Mouse (Mus musculus): ENCODE measurements around the gene Gpatch4. TPM values are rescaled to one million over a fixed set of nuclear protein-coding genes. Genes with fewer than 3 reads are reported as not detected.

Gpatch4 gene
- total RNA-seq, 2 experiments from 2014 or later = 2.9 to 4.7 TPM

GRCm38 (mm10) chr3:88027434-88028186 is 15.3 kb upstream of the Gpatch4 start, which contains the start of gene Hapln2:
TSS of gene Hapln2 (minus strand) at chr3:88027583.
- no peak for ATAC-seq (replicated peaks; ENCODE audit: low FRiP score, poor library complexity, severe bottlenecking)

- ATAC-seq (replicated peaks; ENCODE audit: low FRiP score, poor library complexity, severe bottlenecking) = 0 out of 2 replicates have a peak, but pooled peaks have one; percentile 17
These were observed 12.1 kb upstream of the Gpatch4 start for GRCm38 (mm10) chr3:88030608-88031395.

DNA sequence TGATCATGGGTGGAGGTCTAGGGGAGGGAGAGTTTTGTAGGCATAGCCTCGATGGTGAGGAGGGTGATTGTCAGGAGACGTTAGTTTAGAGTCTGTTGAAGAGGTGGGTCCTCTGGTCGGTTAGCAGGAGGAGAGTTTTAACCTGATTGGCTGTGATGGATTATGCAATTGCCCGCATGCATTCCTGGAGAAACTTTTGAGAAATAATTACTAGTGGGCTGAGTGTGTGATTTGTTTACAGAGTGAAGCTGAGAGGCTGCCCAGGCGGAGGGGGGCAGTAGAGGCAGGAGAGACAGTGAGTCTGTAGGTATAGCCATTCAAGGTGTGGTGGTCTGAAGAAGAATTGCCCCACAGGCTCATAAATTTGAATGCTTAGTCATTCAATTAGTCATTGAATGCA is 9.4 kb upstream of the Gpatch4 start:
- ATAC-seq (replicated peaks; ENCODE audit: low FRiP score, poor library complexity, severe bottlenecking) = no peak

DNA sequence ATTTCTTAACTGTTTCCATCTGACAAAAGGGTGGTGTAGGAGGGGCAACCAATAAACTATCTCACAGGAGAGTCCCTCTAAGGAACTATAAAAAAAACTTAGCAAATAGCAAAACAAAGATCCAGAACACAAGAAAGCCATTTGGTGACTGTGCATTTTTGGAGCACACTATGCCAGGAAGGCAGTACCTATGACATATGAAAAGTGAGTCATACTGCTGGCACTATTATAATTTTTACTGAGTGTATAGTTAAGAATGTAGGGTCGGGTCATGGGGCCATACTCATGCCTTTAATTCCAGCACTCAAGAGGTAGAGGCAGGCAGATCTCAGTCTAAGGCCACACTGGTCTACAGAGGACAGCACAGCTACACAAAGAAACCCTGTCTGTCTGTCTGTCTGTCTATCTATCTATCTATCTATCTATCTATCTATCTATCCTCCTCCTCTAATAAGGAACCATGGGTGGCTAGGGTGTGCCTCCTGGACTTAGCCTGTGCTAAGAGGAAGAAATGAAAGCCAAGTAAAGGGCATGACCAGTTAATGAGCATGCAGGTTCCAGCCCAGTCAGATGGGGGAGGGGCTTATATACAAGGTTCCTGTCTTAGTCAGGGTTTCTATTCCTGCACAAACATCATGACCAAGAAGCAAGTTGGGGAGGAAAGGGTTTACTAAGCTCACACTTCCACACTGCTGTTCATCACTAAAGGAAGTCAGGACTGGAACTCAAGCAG is 7.2 kb upstream of the Gpatch4 start:
- ATAC-seq (replicated peaks; ENCODE audit: low FRiP score, poor library complexity, severe bottlenecking) = no peak

- ATAC-seq (replicated peaks; ENCODE audit: low FRiP score, poor library complexity, severe bottlenecking) = no peak
These were observed 6.6 kb downstream of the Gpatch4 start for GRCm38 (mm10) chr3:88049532-88049931.

DNA sequence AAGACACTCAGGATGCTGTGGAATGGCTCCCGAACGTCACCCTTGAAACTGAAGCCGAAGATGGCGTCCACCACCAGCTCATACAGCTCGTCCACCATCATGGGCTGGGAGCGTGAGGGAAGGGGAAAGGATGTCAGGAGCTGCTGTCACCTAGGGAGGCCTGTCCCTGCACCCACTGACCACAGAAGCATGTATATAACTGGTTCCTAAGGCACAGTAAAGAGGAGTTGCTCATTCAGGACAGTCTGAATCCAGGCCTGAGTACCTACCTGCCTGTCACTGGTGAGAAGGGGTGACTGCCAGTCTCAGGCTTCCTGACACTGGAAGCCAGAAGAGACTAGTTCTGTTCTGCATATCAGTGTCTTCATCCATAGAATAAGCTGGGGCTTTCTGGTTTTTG is 14.1 kb downstream of the Gpatch4 start:
- ATAC-seq (replicated peaks; ENCODE audit: low FRiP score, poor library complexity, severe bottlenecking) = no peak

GRCm38 (mm10) chr3:88057902-88058696 is 15.2 kb downstream of the Gpatch4 start, which contains the start of gene Naxe:
TSS of gene Naxe (minus strand) at chr3:88058495.
- peak; percentile 95 for ATAC-seq (replicated peaks; ENCODE audit: low FRiP score, poor library complexity, severe bottlenecking)

DNA sequence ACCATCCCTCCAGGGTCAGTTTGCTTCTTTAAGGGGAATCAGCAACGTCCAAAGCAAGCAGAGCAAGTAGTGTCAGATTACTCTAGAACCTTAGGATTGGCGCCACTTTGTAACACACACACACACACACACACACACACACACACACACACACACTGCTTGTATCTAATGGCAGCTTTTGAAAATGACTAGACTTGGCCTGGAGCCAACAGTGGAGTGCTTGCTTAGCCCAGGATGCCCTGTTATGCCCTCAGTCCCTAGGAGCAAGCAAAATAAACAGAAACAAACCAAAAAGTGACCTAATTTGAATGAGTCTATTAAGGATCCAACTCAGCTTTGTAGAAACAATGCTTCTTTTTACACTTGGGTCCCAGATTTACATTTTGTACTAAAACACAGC is 25.5 kb downstream of the Gpatch4 start:
- no peak for ATAC-seq (replicated peaks; ENCODE audit: low FRiP score, poor library complexity, severe bottlenecking)

GRCm38 (mm10) chr3:88071783-88072182 is 28.9 kb downstream of the Gpatch4 start:
- ATAC-seq (replicated peaks; ENCODE audit: low FRiP score, poor library complexity, severe bottlenecking) = peak; percentile 77

GRCm38 (mm10) chr3:88073631-88074030 is 30.7 kb downstream of the Gpatch4 start:
- ATAC-seq (replicated peaks; ENCODE audit: low FRiP score, poor library complexity, severe bottlenecking) = no peak

DNA sequence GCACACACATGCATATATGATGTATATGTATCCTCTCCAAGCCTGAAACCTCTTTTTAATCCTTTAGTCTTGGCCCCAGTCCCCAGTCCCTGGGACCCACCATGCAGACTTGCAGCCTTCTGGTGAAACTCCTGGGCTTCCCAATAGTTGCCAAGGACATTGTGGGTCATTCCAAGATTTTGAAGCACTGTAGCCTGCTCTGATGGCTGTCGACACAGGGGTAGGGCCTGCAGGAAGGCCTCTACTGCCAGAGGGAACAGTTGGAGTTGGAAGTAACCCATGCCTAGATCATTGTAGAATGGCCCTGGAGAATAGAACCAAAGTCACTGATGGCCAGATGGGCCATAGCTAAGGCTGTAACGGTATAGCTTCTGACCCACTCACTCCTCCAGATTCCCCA is 31.4 kb downstream of the Gpatch4 start:
- no peak for ATAC-seq (replicated peaks; ENCODE audit: low FRiP score, poor library complexity, severe bottlenecking)

- no peak for ATAC-seq (replicated peaks; ENCODE audit: low FRiP score, poor library complexity, severe bottlenecking)
These were observed 31.9 kb downstream of the Gpatch4 start for GRCm38 (mm10) chr3:88074766-88075165.

GRCm38 (mm10) chr3:88077441-88077840 is 34.5 kb downstream of the Gpatch4 start:
- no peak for ATAC-seq (replicated peaks; ENCODE audit: low FRiP score, poor library complexity, severe bottlenecking)

DNA sequence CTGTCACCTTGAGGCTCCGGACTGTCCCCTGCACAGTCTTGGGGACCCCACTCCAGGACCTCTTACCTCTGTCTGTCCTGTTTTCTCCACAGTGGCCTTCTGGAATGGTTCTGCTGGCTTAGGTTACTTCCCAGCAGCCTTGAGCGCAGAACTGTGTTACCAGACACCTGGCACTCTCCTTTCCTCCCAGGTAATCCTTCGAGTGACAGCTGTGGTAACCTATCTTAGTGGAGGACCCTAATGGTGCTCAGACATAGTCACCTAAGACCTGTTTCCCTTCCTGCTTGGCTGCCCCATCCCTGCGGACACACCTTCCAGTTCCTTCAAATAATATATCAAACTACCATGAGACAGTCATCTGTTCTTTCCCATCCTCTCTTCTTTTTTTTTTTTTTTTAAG is 35.3 kb downstream of the Gpatch4 start, which contains the start of gene Ttc24:
Ttc24 (minus strand) TSS at position 101 of the 400 bp plus-strand sequence.
- no peak for ATAC-seq (replicated peaks; ENCODE audit: low FRiP score, poor library complexity, severe bottlenecking)

DNA sequence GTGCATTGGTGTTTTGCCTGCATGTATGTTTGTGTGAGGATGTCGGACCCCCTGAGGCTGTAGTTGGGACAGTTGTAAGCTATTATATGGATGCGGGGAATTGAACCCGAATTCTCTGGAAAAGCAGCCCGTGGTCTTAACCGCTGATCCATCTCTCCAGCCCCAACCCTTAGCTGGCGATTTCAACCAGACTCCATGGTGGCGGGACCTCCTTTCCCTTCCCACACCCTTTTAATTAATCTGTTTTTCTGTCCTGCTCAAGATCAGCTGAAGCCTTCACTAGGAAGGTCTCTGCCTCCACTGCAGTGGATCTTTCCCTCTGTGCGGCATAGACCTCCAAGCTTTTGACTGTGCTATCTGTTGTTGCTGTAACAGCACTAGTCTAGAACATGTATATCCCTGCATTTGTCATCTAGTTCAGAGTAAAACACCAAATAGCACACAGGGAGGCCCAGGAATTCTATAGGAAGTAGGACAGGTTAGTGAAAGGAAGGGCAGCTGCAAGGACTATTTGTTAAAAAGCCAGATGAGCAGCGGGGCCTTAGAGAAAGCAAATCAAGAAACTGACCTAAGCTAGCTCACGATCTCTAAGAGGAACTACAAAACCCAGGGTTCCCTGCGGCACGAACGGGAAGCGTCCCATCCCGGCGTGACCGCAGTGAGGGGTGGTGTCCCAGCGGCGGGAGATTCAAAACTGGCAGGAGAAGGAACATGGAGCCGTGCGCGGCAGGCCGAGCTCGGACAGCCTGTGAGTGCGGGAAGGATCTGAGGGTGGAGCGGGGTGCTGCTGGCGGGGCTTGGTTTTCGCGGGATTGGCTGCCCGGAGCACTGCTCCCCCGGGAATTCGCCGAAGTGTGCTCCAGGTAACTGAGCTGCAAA is 38.7 kb downstream of the Gpatch4 start, which contains the start of gene Iqgap3:
Iqgap3 (plus strand) TSS at position 627 of the 879 bp plus-strand sequence.
- peak; percentile 93 for ATAC-seq (replicated peaks; ENCODE audit: low FRiP score, poor library complexity, severe bottlenecking)

- ATAC-seq (replicated peaks; ENCODE audit: low FRiP score, poor library complexity, severe bottlenecking) = peak; percentile 23
These were observed 39.3 kb downstream of the Gpatch4 start for GRCm38 (mm10) chr3:88082224-88082618.

GRCm38 (mm10) chr3:88082663-88083062 is 39.8 kb downstream of the Gpatch4 start:
- ATAC-seq (replicated peaks; ENCODE audit: low FRiP score, poor library complexity, severe bottlenecking) = peak; percentile 91

- no peak for ATAC-seq (replicated peaks; ENCODE audit: low FRiP score, poor library complexity, severe bottlenecking)
These were observed 41.1 kb downstream of the Gpatch4 start for GRCm38 (mm10) chr3:88084001-88084400.

All from erythroblast, adult 5-6 weeks (primary cell).